Mouse (Mus musculus): ENCODE measurements around the gene Abcb8.

The Abcb8 gene

GRCm38 (mm10) chr5:24399686-24400085, 6.2 kb downstream of the Abcb8 start:
- no peak for DNase-seq

DNA sequence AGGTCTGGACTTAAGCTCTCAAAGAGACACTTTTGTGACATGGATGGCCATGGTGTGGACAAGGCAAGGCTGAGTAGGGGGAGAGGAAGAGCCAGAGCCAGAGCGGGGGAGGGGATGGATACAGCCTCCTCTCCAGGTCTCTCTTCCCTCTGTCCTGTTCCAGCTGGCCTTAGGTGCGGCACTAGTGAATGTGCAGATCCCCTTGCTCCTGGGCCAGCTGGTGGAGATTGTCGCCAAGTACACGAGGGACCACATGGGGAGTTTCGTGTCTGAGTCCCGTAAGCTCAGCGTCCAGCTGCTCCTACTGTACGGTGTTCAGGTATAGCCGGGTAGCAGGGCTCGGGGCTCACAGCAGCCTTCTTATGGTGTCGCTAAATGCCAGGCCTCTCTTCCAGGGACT, 6.9 kb downstream of the Abcb8 start:
- DNase-seq, result peak; percentile 90

DNA sequence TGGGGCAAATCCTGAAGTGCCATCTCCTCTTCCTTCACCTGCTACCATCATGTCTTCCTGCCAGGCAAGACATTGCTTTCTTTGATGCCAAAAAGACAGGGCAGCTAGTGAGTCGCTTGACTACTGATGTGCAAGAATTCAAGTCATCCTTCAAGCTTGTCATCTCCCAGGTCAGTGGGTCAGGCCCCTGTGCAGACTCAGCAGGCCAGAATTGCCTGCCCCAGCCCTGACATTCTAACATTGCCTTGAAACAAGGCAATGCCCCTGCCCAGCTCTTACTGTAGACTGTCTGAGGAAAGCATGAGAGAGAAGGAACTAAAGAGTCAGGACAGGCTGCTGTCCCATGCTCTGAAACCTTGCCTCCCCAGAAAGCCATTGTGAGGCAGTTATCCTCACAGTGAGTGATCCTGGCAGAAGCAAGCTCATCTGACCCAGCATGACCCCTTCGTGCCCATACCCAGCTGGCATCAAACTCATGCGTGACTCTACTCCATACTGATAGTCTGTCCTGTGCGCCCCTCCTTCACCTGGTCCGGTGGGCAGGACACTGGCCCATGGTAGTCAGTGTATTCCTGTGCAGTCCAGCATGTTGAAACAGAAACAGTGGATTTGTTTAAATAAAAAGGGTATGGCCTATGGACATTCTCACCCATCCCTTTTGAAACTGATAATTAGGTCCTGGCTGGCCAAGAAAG, 7.6 kb downstream of the Abcb8 start:
- peak; percentile 91 for DNase-seq

DNA sequence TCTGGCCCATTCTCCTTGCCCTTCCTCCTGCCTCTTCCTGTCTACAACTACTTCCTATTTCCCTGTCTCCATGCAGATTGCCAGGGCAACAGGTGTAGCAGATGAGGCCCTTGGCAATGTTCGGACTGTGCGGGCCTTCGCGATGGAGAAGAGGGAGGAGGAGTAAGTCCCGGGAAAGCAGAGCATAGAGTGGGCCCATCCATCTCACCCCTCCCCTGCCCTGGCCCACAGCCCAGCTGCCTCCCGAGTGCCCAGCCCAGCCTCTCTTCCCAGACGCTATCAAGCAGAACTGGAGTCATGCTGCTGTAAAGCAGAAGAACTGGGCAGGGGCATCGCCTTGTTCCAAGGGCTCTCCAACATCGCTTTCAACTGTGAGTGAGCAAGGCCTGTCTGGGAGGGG, 8.5 kb downstream of the Abcb8 start:
- DNase-seq, result no peak

DNA sequence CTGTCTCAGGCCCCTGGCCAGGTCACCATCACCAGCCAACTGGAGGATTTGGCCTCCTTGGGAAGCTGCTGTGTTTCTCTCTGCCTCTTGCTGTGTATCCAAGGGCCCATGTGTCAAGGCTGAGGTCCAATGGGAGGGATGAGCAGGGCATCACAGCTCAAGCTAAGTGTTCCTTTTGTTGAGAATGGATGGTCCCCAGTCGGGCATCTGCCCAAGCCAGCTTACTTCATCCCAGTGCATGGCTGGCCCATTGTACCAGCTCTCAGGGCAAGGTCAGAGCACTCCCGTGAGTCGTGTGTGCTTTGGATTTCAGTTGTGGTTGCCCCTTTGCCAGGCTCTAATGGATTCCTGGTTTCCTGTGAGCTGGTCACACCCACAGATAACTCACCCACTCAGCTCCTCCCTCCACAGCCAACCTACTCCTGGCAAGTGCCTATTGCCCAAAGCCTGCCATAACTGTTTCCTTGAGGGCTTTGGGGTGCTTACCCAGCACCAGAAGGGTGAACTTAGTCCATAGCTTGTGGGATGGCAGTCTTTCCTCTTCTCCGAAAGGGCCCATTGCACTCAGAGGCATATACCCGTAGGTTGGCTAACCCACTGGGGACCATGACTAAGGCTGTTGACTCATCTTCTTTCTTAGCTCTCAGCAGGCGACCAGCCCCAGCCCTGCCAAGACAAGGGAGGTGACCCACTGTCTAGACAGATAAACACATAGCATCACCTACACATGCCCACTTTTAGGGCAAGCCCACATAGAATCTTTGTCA, 11.3 kb downstream of the Abcb8 start:
- no peak for DNase-seq

- no peak for DNase-seq
These were observed 12.0 kb downstream of the Abcb8 start for GRCm38 (mm10) chr5:24405389-24405876.

DNA sequence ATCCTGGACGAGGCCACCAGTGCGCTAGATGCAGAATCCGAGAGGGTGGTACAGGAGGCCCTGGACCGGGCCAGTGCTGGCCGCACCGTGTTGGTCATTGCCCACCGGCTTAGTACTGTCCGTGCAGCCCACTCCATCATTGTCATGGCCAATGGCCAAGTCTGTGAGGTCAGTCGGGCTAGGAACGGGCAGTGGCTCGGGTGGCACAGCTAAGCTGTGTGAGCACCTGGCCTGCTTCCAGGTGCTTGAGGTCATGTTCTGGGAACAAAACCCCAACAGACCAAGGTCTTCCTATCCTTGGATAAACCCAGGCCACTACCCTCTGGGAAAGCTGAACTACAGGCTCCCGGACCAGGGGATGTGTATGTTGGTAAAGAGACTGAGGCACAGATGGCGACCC, 15.2 kb downstream of the Abcb8 start:
- DNase-seq, result peak; percentile 92

DNA sequence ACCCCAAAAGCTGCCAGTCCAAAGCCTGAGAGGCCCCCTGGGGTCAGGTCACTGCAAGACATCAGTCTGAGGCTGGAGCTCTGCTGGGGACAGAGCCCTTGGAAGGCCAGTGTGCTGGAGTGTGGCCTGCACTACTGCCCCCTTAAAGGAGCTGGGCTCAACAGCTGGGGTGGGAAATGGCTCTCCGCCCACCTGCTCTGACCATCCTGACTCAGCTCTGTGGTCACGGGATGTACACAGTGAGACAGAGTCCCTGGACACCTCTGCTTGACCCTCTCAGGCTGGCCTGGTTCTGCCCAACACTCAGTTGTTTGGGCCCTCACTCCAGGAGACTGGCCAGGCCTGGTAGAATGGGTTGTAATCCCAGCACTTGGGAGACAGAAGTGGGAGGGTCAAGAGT, 16.0 kb downstream of the Abcb8 start:
- no peak for DNase-seq

GRCm38 (mm10) chr5:24412063-24412462, 18.6 kb downstream of the Abcb8 start:
- no peak for DNase-seq

GRCm38 (mm10) chr5:24413042-24413693, 19.7 kb downstream of the Abcb8 start, which contains the start of gene Asic3:
TSS of gene Asic3 (plus strand) at chr5:24413392.
- DNase-seq, result no peak

GRCm38 (mm10) chr5:24413938-24414337, 20.5 kb downstream of the Abcb8 start:
- peak; percentile 90 for DNase-seq

DNA sequence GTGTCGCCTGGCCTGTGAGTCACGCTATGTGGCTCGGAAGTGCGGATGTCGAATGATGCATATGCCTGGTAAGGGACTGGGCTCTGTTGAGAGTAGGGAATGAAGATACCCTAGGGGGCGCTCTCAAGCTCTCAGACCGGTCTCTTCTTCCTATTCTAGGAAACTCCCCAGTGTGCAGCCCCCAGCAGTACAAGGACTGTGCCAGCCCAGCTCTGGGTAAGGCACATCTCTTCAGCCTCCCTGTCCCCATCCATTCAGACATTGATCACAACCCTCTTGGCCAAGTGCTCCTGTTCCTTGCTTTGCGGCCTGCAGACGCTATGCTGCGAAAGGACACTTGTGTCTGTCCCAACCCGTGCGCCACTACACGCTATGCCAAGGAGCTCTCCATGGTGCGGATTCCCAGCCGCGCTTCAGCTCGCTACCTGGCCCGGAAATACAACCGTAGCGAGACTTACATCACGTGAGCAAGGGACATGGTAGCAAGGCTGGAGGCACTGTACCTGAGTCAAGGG, 22.8 kb downstream of the Abcb8 start:
- DNase-seq, result peak; percentile 96

DNA sequence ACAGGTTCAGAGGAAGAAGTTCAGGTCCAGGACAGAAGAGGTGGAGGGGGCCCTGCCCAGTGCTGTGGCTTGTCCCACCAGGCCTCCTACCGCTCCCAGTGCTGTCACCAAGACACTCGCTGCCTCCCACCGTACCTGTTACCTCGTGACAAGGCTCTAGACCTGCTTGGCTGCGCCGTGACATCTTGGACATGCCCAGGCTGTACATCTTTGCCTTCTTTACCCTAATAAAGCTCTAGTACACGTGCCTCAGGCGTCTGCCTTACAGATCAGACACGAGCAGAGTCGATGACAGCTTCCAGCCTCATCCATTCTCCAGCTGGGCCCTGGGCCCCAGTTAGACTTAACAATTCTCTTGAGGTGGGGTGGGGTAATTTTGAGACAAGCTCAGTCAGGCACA, 24.1 kb downstream of the Abcb8 start:
- peak; percentile 90 for DNase-seq

GRCm38 (mm10) chr5:24420381-24420780, 26.9 kb downstream of the Abcb8 start:
- DNase-seq, result peak; percentile 91

GRCm38 (mm10) chr5:24423129-24424003, 29.9 kb downstream of the Abcb8 start, which contains the start of the genes Cdk5 and Slc4a2:
TSS of gene Cdk5 (minus strand) at chr5:24423530.
TSS of gene Slc4a2 (plus strand) at chr5:24423837.
- DNase-seq, result peak; percentile 100

DNA sequence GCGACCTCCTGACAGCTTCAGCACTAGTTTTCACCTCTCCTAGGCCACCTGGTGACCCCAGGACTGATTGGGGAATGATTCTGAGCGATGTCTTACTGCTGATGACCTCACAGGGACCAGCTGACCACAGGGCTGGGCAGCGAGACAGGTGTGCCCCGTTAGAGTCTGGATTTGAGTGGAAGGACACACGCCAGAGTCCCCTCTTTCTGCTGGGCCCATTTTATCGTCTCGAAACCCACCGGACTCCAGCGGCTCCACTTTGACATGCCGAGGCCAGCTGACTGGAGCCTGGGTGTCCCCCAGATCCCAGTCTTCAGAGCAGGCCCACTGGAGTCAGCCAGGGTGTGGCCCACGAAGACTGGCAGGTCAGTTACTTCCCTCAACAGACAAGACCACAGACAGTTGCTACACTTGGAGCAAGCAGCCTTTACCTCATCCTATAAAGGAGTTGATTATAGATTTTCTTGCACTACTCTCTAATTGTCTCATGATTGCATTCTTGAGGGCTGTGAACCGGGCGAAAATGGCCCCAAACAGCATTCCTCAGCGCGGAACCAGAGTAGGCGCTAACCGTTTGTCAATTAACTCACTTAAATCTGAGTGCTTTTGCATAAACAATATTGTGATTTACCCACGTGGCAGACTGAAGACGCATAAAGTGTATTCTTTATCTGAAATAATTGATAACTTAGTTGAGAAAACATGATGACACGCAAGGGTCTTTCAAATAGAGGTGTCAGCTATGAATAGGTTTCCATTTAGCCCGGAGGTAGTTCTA, 30.7 kb downstream of the Abcb8 start:
- DNase-seq, result no peak

DNA sequence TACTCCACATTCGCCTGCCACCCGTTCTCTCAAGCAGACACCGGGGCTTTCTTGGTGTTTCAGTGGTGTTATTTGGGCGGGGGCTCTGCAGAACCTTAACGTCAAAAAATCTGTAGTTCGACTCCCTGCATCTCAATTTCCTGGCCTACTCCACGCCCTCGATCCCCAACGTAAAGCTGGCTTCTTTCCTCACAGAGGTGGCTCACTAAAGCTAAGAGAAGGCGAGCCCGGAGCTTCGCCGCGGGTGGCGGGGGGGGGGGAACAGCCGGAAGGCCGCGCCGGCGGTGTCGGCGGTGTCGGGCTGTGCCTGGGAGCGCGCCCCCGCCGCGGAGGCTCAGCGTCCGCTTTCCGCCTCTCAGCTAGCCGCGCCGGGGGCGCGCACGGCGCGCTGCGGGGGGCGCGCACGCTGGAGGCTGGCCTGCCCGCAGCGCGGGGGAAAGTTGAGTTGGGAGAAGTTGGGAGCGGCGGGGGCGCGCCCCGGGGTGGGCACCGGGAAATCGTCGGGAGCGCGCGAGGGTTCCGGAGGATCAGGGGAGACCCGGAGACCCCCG, 31.5 kb downstream of the Abcb8 start:
- peak; percentile 99 for DNase-seq

DNA sequence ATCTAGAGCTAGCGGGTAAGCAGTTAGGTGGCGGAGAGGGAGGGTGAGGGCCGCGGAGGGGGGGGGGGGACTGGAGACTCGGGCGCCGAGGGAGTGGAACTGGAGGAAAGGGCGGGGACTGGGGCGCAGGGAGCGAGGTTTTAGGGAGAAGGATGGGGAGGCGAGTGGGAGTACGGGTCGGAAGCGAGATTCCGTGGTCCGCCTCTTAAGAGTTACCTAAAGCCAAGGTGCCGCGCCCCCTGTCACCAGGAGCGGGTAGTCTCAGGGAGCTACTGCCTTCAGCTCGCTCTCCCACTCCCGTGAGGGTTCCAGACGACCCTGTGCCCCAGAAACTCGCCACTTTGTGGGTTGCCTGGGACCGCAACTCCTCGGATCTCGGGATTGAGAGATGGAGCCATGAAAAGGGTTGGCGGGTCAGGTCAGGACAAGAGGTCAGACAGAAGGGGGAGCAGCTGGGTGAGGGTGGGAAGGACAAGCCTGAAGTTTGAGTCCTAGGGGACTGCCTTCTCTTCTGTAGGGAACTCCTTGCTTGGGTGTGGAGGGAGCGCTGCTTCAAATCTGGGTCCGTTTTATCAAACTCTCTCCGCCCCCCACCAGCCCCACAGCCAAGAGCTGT, 32.1 kb downstream of the Abcb8 start:
- no peak for DNase-seq

DNA sequence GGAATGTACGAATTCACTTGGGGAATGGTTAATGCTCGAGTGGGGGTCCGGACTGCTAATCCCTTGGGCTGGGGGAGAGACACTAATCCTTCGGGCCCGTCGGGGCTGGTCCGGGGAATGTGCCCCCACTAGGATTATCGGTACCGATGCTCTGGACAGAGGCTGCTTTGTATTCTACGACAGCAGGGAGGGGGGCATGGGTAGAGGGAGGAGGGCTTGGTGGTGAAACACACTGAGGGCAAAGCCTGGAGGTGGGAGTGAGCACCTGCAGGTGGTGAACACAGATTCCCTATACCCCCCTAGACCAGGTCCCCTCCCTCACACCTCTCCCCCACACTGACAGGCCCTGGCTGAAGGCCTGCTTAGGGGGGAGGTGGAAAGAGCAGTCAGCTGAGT, 32.6 kb downstream of the Abcb8 start:
- DNase-seq, result peak; percentile 97

- peak; percentile 94 for DNase-seq
These were observed 33.3 kb downstream of the Abcb8 start for GRCm38 (mm10) chr5:24426556-24427284.

Data from heart, adult 11 months (tissue).